Mouse (Mus musculus) adrenal gland, adult 8-10 months (tissue): Measurements from ENCODE around the gene Zfp955b. TPM values are rescaled to one million over a fixed set of nuclear protein-coding genes. Genes with fewer than 3 reads are reported as not detected.
"Not testable (repeated sequence)": the region's sequence is repeated elsewhere in the genome, so short reads cannot be mapped to it uniquely, and the experiment has no call there.

Source experiments
- DNase-seq: peaks from one replicate; pipeline ENCODE4 v3.0.0; 2022
- total RNA-seq, 4 experiments: library from RNA; stranded (reverse); gene quantifications; 2 replicates each; pipeline ENCODE4 v1.2.4; 2022

Gene Zfp955b
- 10 to 100 TPM; 11.7 to 14.2 (median 13.0) TPM for total RNA-seq

- DNase-seq: not testable (repeated sequence)
Observed at GRCm38 (mm10) chr17:33289039-33289875, at the start of gene Zfp955b. Gene Zfp955b, plus strand, starts transcription at chr17:33289544.

GRCm38 (mm10) chr17:33254530-33255318, 34.6 kb upstream of the Zfp955b start, which contains the start of gene Zfp955a:
Gene Zfp955a, minus strand, starts transcription at chr17:33255145.
- not testable (repeated sequence) for DNase-seq

GRCm38 (mm10) chr17:33255319-33255657, 34.1 kb upstream of the Zfp955b start:
- DNase-seq: not testable (repeated sequence)

- DNase-seq: no peak
Observed at GRCm38 (mm10) chr17:33264376-33264775, 25.0 kb upstream of the Zfp955b start, which contains the start of gene Olfr63. Gene Olfr63, plus strand, starts transcription at chr17:33264676.

- no peak for DNase-seq
Observed at GRCm38 (mm10) chr17:33268907-33269306, 20.4 kb upstream of the Zfp955b start.

- not testable (repeated sequence) for DNase-seq
Observed at GRCm38 (mm10) chr17:33289876-33290149, 469 bp downstream of the Zfp955b start.

GRCm38 (mm10) chr17:33352981-33353380, 63.6 kb downstream of the Zfp955b start:
- no peak for DNase-seq

Other genes with a start within 250 kb of the Zfp955b start
- gene 4921501E09Rik, start 221.5 kb upstream of the Zfp955b start, total RNA-seq: not detected
- 10 to 100 TPM in 3 of 4 experiments, 1 to 10 TPM in 1; 8.9 to 15.0 (median 11.4) TPM for gene Zfp563, start 200.2 kb upstream of the Zfp955b start, total RNA-seq
- gene Morc2b, start 149.9 kb upstream of the Zfp955b start, total RNA-seq: not detected
- gene Olfr55, start 121.1 kb upstream of the Zfp955b start, total RNA-seq: not detected
- gene Olfr239, start 98.2 kb upstream of the Zfp955b start, total RNA-seq: not detected
- gene Olfr1564, start 67.9 kb upstream of the Zfp955b start, total RNA-seq: under 1 TPM in 3 of 4 experiments, not detected in 1; 0.05 to 0.17 (median 0.12) TPM
- gene Zfp955a, start 34.4 kb upstream of the Zfp955b start, total RNA-seq: 10 to 100 TPM in 2 of 4 experiments, 1 to 10 TPM in 2; 7.9 to 11.3 (median 9.6) TPM
- gene Olfr63, start 24.9 kb upstream of the Zfp955b start, total RNA-seq: not detected
- gene Zfp81, start 69.3 kb downstream of the Zfp955b start, total RNA-seq: 10 to 100 TPM in 2 of 4 experiments, 1 to 10 TPM in 2; 8.2 to 11.2 (median 10.5) TPM
- gene Zfp101, start 105.1 kb downstream of the Zfp955b start, total RNA-seq: 1 to 10 TPM; 6.6 to 9.7 (median 8.0) TPM
- not detected for gene Actl9, start 143.4 kb downstream of the Zfp955b start, total RNA-seq
- 10 to 100 TPM; 26.5 to 40.7 (median 30.1) TPM for gene Adamts10, start 234.7 kb downstream of the Zfp955b start, total RNA-seq